In the genomic region with DNA sequence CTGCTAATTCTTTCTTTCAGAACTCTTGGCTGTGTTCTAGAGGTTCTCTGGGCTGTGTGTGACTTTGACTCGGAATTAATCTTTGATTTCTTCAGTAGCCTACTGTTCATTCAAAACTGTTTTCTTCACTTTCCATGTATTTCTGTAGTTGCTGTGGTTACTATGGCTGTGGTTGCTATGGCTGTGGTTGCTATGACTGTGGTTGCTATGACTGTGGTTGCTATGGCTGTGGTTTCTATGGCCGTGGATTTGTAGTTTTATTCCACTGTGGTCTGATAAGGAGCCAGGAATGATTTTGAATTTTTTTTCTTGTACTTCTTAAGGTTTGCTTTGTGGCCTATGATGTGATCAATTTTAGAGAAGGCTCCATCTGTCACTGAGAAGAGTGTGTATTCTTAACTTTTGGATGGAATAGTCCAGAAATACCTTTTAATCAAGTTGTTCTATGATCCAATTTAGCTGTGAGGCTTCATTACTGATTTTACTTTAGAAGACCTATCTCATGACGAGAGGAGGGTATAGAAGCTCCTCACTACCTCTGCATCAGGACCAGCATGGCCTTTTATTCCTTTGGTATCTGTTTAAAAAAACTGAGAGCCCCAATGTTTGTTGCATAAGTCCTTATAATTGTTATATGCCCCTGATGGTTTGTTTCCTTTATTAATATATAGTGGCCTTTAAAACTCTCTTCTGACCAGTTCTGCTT, we compare ENCODE assay signal across 9 mouse cellular contexts. TPM values are rescaled to one million over a fixed set of nuclear protein-coding genes. Genes with fewer than 3 reads are reported as not detected.
DNase-seq lines count a peak whose midpoint lies in the region; ATAC-seq lines count a peak whose summit lies in the region.
"Had no signal": no experiment of that assay in that cellular context is flagged by ENCODE, and none has a peak within 500 bp of the region (broad histone marks: within the 10 kb centered on the region; RNA-seq: fewer than 3 reads in every experiment).

No protein-coding gene starts in this region.

- no peaks in the 10 kb centered on the region for H3K36me3 ChIP-seq in intestine, embryonic 16.5 days (ENCODE audit: control insufficient read depth, insufficient read depth, low read length)

- H3K4me1 ChIP-seq in intestine, embryonic 16.5 days (ENCODE audit: control insufficient read depth, insufficient read depth, low read length): no peaks in the 10 kb centered on the region

- no peaks in the 10 kb centered on the region for H3K9me3 ChIP-seq in intestine, embryonic 16.5 days (ENCODE audit: control insufficient read depth, low read length)

- no peak overlapping the region for H3K9ac ChIP-seq in intestine, embryonic 16.5 days (ENCODE audit: low read depth, low read length)

- ATAC-seq in intestine, embryonic 16.5 days: no peak

- H3K27me3 ChIP-seq in intestine, embryonic 16.5 days (replicated peaks; ENCODE audit: control insufficient read depth, insufficient read depth, low read length): no peaks in the 10 kb centered on the region

- H3K4me3 ChIP-seq in intestine, embryonic 16.5 days (ENCODE audit: low read length): no peak overlapping the region

- DNase-seq in cerebellum, postnatal 10 days: peak; percentile 24 to 40
- DNase-seq in cerebellum, postnatal 14 days: no peak
- peak; percentile 45 to 66 for DNase-seq in frontal cortex, postnatal 10 days (ENCODE audit: low spot score in 2 of 2)
- peak; percentile 70 to 74 for DNase-seq in left cerebral cortex, adult 9 months (ENCODE audit: low spot score in 2 of 2)
- peak; percentile 49 for DNase-seq in retina, embryonic 14.5 days (ENCODE audit: low spot score)
- no peak for DNase-seq in urinary bladder, postnatal 10 days (ENCODE audit: low spot score)
- DNase-seq in adrenal gland, postnatal 4 days (ENCODE audit: low spot score in 2 of 2): no peak

- H3K4me2 ChIP-seq in intestine, embryonic 16.5 days (ENCODE audit: low read depth, low read length): no peak overlapping the region

- H3K27ac ChIP-seq in intestine, embryonic 16.5 days (ENCODE audit: low read length): no peak overlapping the region

- 41% methylated on average over 3 of the region's 3 CpGs for whole genome bisulfite sequencing in intestine, embryonic 16.5 days

RNA-seq across cellular contexts. Expression of a gene that starts 16.6 kb away (rescaled TPM):
- polyA plus RNA-seq in intestine, embryonic 16.5 days (2015; fragmentation: Nextera tagmentation; extraction: Ambion mirVana): 0.28 and 0.37 TPM in 2 replicates
- not detected for total RNA-seq in adrenal gland, postnatal 4 days (2021)
- total RNA-seq: left cerebral cortex, adult 8-10 months had no signal

Comparison
In these comparisons a context has a peak if more than half of its experiments do, and no peak if none do; other contexts are left out.
1. DNase-seq: peak in cerebellum, postnatal 10 days (2 of 2), frontal cortex, postnatal 10 days (2 of 2), left cerebral cortex, adult 9 months (2 of 2) and retina, embryonic 14.5 days (single experiment); none in cerebellum, postnatal 14 days (0 of 2), urinary bladder, postnatal 10 days (single experiment) and adrenal gland, postnatal 4 days (0 of 2).